Mouse (Mus musculus) ES-Bruce4 (cell line): ENCODE measurements at regions not wholly inside any gene's neighbourhood (a gene's known extent, or its start where the extent isn't known, plus 50 kb on each side); places are given as distances from the start of the nearest gene placed in this dataset.

Source experiments
- H3K27ac ChIP-seq: 2 replicates; pipeline ENCODE4 v1.5.1; 2012; ENCODE audit warnings: low read length, inconsistent platforms; ENCODE audit not compliant: insufficient read depth
- H3K27me3 ChIP-seq: 2 replicates; pipeline ENCODE4 v1.6.1; 2012; ENCODE audit warnings: mild to moderate bottlenecking, low read length, inconsistent platforms; ENCODE audit not compliant: control insufficient read depth, poor library complexity, insufficient read depth, severe bottlenecking
- H3K36me3 ChIP-seq: 2 replicates; pipeline ENCODE4 v1.6.1; 2012; ENCODE audit warnings: inconsistent platforms, mild to moderate bottlenecking, low read length, moderate library complexity; ENCODE audit not compliant: control insufficient read depth, poor library complexity, insufficient read depth, severe bottlenecking
- H3K4me1 ChIP-seq: one replicate; pipeline ENCODE4 v1.8.1; 2011; ENCODE audit warnings: low read length; ENCODE audit not compliant: control insufficient read depth, insufficient read depth
- H3K4me3 ChIP-seq: 2 replicates; pipeline ENCODE4 v1.5.1; 2011; ENCODE audit warnings: low read depth, mild to moderate bottlenecking, low read length
- H3K9ac ChIP-seq: 2 replicates; pipeline ENCODE4 v1.6.1; 2012; ENCODE audit warnings: low read depth, mild to moderate bottlenecking, inconsistent platforms; ENCODE audit not compliant: poor library complexity, severe bottlenecking
- H3K9me3 ChIP-seq: replicated peaks from 2 replicates; pipeline ENCODE4 v1.6.1; 2012; ENCODE audit warnings: mild to moderate bottlenecking, low read length, inconsistent platforms; ENCODE audit not compliant: control insufficient read depth, poor library complexity, insufficient read depth, severe bottlenecking
- CTCF ChIP-seq: IDR thresholded peaks from one replicate; pipeline ENCODE4 v1.8.1; 2011; ENCODE audit warnings: low read depth, low read length
- EP300 ChIP-seq: IDR thresholded peaks from 2 replicates; pipeline ENCODE4 v1.6.1; 2011; ENCODE audit warnings: low read depth, low read length; ENCODE audit not compliant: insufficient read depth
- POLR2A ChIP-seq: IDR thresholded peaks from one replicate; pipeline ENCODE4 v1.8.1; 2011; ENCODE audit warnings: low read length; ENCODE audit not compliant: insufficient read depth

DNA sequence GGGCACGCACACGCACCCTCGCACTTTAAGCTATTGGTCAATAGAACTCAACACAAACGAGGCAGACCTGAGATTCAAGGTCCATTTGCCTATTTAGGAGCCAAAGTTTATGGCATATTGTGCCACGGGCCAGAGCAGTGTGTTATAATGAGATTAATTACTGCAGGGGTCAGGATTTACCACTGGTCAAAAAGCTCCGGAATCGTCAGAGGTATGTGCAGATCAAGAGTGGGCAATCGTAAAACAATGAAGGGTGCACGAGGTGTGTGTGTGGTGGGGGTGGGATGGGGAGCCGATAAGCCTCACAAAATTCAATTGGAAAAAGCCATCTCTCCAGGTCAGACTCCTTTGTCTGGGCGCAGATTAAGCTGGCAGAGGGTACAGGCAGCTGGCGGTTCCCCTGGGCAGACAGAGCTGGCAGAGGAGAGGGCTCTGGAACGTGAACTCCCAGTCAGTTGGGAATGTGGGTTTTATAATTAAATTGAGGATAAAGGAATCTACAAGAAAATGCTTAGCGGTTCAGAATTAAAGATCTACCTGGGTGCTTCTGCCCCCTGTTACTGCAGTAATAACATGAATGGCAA is 97.4 kb upstream of the Itga6 start:
- H3K9ac ChIP-seq = peak overlapping the region; percentile 44
- no peaks in the 10 kb centered on the region for H3K9me3 ChIP-seq
- no peak for TF ChIP-seq POLR2A
- no peak for TF ChIP-seq CTCF
- no peak for TF ChIP-seq EP300
- H3K27ac ChIP-seq = no peak overlapping the region
- H3K36me3 ChIP-seq = no peaks in the 10 kb centered on the region
- peak overlapping the region; percentile 25; the same call in 1 of the 2 replicates for H3K4me3 ChIP-seq
- no peaks in the 10 kb centered on the region for H3K4me1 ChIP-seq
- H3K27me3 ChIP-seq = no peaks in the 10 kb centered on the region

DNA sequence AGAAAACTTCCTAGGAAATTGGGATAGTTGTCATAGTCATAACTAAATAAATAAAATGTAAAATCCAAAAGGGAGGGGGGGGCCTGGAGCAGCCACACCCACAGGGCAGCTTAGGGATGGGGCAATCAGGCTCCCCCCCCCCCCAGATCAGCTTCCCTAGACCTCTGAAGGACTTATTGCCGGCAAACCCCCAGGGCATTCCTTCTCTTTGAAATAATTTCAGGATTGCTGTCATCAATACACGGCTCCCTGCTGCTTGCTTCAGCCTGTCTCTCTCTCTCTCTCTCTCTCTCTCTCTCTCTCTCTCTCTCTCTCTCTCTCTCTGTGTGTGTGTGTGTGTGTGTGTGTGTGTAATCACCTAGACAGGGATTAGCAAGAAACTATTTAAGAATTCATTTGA is 93.8 kb upstream of the Itga6 start:
- Histone ChIP-seq H3K27ac (peak overlapping the region; percentile 97), H3K9me3 (no peaks in the 10 kb centered on the region), H3K9ac (0 out of 2 replicates have a peak overlapping the region, but pooled peaks have one; percentile 29), H3K27me3 (no peaks in the 10 kb centered on the region), H3K36me3 (no peaks in the 10 kb centered on the region), H3K4me3 (no peak overlapping the region), H3K4me1 (peaks cover 4% of the 10 kb centered on the region)
- no peak for TF ChIP-seq POLR2A
- TF ChIP-seq EP300 = no peak
- no peak for TF ChIP-seq CTCF

GRCm38 (mm10) chr2:71652261-71652801 is 93.1 kb upstream of the Itga6 start:
- Histone ChIP-seq H3K27me3 (no peaks in the 10 kb centered on the region), H3K4me3 (no peak overlapping the region), H3K4me1 (peaks cover 4% of the 10 kb centered on the region), H3K36me3 (no peaks in the 10 kb centered on the region), H3K27ac (peak overlapping the region; percentile 97), H3K9me3 (no peaks in the 10 kb centered on the region), H3K9ac (0 out of 2 replicates have a peak overlapping the region, but pooled peaks have one; percentile 29)
- TF ChIP-seq POLR2A (no peak), EP300 (peak; percentile 88), CTCF (peak; percentile 36)

- H3K27ac ChIP-seq = peak overlapping the region; percentile 77
- H3K9ac ChIP-seq = peak overlapping the region; percentile 41; the same call in 1 of the 2 replicates
- H3K9me3 ChIP-seq = no peaks in the 10 kb centered on the region
- peaks cover 4% of the 10 kb centered on the region for H3K4me1 ChIP-seq
- H3K36me3 ChIP-seq = no peaks in the 10 kb centered on the region
- H3K27me3 ChIP-seq = no peaks in the 10 kb centered on the region
- no peak for TF ChIP-seq POLR2A
- peak; percentile 94 for TF ChIP-seq EP300
- no peak for TF ChIP-seq CTCF
- H3K4me3 ChIP-seq = no peak overlapping the region
Observed at GRCm38 (mm10) chr2:71654817-71655503, 90.5 kb upstream of the Itga6 start.

DNA sequence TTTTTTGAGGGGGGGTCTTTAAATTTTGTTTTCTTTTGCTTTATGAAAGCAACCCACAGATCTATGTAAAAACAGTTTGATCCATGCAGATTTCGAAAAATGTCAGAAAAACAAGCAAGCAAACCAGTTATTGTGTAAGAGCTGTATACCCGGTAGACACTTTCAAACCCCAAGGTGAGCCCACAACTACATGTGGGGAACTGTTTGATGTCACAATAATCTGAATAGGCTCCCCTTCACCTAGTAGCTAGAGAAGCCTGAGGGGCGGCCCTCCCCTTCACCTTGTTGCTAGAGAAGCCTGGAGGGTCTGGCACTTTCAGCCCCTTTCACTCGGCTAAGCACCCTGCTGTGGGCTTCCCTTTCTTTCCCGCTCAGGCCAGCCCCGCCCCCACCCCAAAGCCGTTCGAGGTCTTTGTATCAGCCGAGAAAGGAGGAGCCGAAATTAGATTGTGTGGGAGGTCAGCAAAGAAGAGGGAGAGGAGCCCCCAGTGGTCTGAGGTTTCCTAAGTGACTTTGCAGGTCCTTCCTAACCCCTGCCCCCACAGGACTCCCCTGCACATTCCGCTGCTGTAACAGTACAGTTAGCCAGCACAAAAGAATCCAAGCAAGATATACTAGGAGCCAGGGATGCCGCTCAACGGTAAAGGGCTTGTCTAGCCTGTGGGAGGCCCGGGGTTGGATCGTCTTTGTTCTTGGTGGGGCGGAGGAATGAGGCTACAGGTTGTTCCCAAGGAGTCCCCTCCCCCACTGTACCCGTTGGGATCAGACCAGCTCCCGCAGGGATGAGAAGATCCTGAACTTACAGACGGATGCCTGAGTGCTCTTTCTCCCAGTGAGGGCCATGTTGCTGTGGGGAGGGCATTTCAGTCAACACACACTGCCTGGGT is 89.7 kb upstream of the Itga6 start:
- Histone ChIP-seq H3K4me1 (peaks cover 4% of the 10 kb centered on the region), H3K9me3 (no peaks in the 10 kb centered on the region)
- TF ChIP-seq EP300 (peak; percentile 93), POLR2A (no peak)

More for the DNA sequence above, 89.7 kb upstream of the Itga6 start:
- H3K4me3 ChIP-seq = peak overlapping the region; percentile 56
- no peaks in the 10 kb centered on the region for H3K27me3 ChIP-seq
- no peaks in the 10 kb centered on the region for H3K36me3 ChIP-seq
- peak overlapping the region; percentile 41; the same call in 1 of the 2 replicates for H3K9ac ChIP-seq
- H3K27ac ChIP-seq = peak overlapping the region; percentile 98
